Mouse (Mus musculus) retina, postnatal 1 day (tissue): ENCODE data around the gene Olfr102.
A peak's percentile ranks its signal among the peaks of the same experiment; 100 is the strongest.

Experiments used
- DNase-seq: peaks from one replicate; pipeline ENCODE4 v3.0.0-alpha.2; 2012

Gene Olfr102

DNA sequence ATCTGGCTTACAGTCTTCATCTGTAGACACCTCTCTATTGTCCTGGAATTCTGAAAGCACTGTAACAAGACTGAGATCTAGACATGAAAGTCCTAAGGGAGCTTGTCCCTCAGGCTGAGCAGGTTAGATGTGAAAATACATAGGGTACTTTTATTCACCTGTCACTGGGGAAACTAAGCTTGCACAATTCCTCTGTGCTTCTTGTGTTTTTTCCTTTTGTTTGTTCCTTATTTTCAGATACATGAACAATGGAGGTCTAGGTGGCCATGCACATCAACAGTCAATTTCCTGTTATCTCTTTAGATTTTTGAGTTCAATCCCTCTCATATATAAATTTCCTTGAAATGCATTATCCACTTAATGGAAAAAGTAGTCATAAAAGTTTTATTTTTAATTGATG, at the start of gene Olfr102:
Gene Olfr102, minus strand, starts transcription at position 101 of the 400 bp plus-strand sequence.
- DNase-seq, result no peak

DNA sequence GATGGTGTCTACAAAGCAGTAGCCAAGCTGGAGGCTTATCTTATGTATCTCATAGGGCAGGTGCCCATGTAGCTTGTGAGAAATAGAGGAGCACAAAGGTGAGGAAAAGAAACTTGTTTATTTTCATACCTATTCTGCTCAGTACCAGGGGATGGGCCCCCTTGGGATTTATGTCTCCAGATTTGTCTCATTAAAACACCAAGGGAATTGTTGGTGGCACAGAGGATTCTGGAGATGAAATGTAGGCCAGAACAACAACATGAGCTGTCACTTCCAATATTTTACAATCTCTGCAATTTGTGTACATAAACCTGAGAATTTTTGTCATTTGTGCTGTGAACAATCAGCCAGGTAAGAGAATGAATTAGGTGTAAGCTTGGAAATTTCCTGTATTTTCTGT, 42.4 kb upstream of the Olfr102 start, which contains the start of gene Olfr104-ps:
Gene Olfr104-ps, plus strand, starts transcription at position 301 of the 400 bp plus-strand sequence.
- DNase-seq, result no peak

DNA sequence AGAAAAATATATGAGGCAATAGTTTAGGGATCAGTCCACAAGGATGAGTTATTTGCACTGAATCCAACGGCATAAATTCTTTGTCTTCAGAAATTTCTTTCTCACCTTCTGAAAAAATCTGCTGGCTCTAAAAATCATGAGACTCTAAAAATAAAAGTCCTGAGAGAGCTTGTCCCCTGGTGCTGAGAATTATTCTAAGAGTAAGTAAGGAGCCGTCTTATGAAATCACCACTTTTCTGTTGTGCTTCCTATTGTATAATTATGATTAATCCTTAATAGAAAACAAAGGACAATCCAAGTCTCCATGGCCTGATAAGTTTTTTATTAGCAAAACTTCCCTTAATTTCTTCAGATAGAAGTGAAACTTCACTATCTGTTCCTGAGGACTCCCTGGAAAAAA, 22.7 kb upstream of the Olfr102 start, which contains the start of gene Olfr103:
Gene Olfr103, minus strand, starts transcription at position 101 of the 400 bp plus-strand sequence.
- no peak for DNase-seq

DNA sequence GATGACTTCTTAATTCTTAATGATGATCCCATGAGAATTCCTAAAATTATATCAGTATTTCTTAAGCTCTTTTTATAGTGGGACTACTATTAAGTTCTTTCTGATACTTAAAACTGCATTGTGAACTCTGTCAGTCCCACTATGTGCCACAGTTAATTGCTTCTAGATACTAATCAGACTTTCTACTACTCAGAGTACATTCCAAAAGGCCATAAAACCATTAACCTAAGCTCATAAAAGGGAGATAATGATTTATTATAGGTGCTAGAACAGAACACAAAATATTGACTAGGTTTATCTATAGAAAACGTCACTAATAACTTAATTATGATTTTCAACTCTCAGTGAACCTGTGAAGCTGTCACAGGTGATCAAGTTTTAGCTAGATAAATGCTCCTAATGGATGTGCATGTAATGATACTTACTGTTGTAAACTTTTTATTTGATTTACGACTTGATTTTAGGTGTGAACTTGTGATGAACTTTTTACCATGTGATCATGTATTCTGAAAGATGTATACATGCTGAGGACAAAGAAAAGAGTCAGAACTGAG, 6.6 kb downstream of the Olfr102 start:
- no peak for DNase-seq

DNA sequence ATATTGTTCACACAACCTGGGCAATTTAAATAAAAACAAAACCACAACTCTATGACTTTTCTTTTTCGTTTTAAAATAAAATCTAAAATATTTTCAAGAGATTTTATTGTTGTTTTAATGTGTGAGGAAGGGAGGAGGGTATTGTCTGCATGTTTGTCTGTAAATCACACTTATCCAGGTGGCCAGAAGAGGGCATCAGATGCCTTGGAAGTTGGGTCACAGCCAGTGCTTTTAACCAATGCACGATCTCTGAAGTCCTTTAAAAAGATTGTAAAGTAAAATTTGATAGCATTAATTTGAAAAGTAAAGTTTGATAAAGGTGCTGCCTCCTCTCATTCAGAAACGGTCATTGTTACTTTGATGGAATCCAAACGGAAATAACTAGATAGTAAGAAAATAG, 8.4 kb downstream of the Olfr102 start:
- DNase-seq, result no peak

DNA sequence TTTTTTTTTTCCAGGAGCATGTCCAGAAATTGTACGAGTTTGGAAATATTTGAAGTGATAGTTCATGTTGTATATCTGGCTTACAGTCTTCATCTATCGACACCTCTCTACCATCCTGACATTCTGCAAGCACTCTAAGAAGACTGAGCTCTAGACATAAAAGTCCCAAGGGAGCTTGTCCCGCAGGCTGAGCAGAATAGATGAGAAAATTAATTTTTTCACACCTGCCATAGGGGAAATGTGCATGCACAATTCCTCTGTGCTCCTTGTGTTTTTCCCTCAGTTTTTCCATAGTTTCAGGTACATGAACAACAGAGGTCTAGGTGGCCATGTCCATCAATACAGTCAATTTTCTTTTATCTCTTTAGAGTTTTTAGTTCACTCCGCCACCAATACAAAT, 12.6 kb downstream of the Olfr102 start, which contains the start of gene Olfr101:
Gene Olfr101, minus strand, starts transcription at position 101 of the 400 bp plus-strand sequence.
- no peak for DNase-seq

DNA sequence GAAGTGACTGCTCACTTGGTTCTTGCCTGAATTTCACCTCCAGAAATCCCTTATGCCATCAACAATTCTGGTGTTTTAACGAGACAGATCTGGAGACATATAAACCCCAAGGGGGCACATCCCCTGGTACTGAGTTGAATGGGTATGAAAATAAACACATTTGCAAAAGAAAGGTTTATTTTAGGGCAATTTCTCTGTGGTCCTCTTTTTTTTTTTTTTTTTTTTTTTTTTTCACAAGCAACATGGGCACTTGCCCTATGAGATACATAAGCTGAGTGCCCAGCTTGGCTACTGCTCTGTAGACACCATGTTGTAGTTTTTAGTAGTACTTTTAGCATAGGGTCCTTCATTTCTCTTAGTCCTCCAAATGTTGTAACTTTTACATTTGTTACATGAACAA, 33.5 kb downstream of the Olfr102 start, which contains the start of gene Olfr99:
Gene Olfr99, minus strand, starts transcription at position 101 of the 400 bp plus-strand sequence.
- no peak for DNase-seq

DNA sequence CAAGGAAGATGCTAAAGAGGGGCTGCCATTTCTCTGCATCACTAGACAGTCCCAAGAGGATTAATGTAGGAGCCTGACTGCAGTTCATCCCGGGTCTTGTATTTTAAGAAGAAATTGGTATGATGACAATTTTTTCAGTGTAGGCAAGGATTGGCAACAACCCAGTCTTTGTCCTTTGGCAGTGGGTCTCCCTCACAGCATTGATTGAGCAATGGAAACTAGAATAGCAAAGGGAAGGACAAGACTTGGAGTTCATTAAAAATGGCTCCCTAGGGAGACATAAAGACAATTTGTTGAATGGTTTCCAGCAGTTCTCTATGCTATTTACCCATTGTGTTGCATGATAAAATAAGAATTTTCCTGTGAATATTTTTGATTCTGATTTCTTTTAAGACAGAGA, 36.5 kb downstream of the Olfr102 start:
- no peak for DNase-seq

DNA sequence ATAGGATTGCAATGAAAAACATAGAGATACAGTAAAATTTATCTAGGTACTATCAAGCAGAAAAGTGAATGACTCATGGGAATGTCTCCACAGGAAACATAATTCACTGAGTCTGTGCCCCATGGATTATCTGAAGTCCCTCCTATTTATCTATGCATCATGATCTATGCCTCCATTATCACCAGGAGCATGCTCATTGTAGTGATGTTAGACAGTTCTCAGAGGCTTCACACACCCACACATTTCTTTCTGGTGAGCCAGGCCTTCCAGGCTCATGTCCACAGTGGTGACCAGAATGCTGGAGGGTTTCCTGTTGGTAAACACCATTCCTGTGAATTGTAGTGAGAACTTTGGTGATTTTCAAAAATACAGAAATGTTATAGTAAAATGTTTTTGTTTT, 40.3 kb downstream of the Olfr102 start:
- DNase-seq, result no peak

DNA sequence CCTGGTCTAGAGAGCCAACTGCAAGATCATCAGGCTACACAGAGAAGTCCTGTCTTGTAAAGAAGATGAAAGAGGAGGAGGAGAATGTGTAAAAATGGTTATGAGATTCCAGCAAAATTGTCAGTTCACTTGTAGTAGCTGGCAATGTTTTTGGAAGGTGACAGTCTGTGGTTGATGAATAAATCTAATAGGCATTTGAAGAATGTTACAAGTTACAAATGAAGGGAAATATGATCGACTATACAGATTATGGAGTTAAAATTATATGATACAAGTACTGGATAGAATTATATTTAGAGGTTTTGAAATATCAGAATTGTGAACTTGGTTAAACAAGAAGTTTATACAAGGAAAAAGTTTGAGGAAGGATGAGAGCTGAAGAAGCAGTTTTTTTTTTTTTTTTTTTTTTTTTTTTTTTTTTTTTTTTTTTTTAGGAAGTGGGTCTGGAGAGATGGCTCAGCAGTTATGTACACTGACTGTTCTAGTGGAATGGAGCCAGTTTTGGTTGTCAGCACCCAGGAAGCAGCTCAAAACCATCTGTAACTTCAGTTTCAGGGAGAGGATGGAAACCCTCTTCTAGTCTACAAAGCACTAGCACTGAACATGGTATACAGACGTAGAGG, 41.1 kb downstream of the Olfr102 start:
- DNase-seq, result no peak

DNA sequence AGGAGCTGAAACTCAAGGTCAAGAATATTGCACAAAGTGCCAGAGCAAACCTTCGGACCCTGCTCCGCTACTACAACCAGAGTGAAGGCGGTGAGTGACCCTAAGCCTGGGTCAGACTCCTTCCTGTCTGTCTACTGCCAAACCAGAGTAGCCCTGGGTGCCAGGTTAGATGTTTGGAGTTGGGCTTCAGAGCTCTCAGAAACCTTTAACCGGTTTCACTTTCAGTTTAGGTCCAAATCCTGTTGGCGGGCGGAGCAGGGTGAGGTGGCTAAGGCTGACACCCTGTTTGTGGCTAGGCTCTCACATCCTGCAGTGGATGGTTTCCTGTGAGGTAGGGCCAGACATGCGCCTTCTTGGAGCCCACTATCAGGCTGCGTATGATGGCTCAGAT, 46.2 kb downstream of the Olfr102 start:
- no peak for DNase-seq

DNA sequence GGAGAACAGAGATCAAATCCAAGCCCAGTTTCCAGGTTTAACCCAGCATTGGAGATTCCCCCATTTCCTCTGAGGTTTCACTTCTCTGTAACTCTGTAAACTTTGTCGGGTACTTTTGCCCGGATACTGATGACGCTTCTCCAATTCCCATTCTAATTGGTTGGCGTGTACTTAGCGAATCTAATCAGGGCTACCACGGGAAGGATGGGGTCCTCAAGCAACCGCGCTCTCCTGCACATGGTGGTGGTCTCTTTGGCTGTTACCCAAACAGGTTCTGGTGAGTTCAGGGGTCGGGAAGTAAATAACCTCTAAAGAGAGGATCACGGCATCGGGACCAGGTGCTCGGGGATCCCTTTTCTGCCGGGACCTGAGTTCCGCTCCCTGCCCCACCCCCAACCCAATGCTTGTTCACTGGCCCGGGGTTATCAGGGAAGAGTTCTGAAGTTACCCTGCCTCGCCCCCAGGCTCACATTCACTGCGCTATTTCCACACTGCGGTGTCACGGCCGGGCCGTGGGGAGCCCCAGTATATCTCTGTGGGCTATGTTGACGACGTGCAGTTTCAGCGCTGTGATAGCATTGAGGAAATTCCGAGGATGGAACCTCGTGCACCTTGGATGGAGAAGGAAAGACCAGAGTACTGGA, 46.7 kb downstream of the Olfr102 start, which contains the start of gene H2-M3:
Gene H2-M3, plus strand, starts transcription at position 163 of the 644 bp plus-strand sequence.
- peak; percentile 85 for DNase-seq

DNA sequence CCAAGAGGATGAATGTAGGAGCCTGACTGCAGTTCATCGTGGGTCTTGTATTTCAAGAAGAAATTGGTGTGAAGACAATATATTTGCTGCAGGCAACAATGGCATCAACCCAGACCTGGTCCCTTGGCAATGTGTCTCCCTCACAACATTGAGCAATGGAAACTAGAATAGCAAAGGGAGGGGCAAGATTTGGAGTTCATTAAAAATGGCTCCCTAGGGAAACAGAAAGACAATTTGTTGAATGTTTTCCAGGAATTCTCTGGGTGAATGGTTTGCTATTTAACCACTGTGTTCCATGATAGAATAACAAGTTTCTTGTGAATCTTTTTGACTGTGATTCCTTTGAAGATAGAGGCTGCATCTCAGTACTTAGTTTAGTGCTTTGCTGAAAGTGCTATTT, 53.2 kb downstream of the Olfr102 start, which contains the start of gene Olfr98:
Gene Olfr98, minus strand, starts transcription at position 124 of the 400 bp plus-strand sequence.
- DNase-seq, result no peak
